Mouse (Mus musculus): Measurements from ENCODE around the gene Banp.

Banp gene

GRCm38 (mm10) chr8:121950749-121951655 is 1.5 kb downstream of the Banp start:
- peak; percentile 27 to 39 for DNase-seq (ENCODE audit: low spot score in 2 of 2)

DNA sequence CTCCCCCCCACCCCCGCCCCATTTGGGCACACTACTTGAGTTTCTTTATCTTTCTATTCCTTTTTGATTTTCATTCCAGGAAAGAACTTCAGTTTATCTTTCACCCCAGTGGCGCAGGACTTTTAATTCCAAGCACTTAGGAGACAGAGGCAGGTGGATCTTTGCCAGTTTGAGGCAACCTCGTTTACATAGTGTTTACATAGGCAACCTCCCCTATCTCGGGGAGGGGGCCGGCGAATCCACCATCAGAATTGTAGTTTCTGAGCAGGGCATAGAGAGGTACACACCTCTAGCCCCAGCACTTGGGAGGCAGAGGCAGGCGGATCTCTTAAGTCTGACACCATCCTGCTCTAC is 2.1 kb downstream of the Banp start:
- no peak for DNase-seq (ENCODE audit: low spot score in 2 of 2)

- DNase-seq (ENCODE audit: low spot score in 2 of 2) = no peak
Observed at GRCm38 (mm10) chr8:121952122-121952521, 2.6 kb downstream of the Banp start.

GRCm38 (mm10) chr8:121952800-121953199 is 3.2 kb downstream of the Banp start:
- no peak for DNase-seq (ENCODE audit: low spot score in 2 of 2)

DNA sequence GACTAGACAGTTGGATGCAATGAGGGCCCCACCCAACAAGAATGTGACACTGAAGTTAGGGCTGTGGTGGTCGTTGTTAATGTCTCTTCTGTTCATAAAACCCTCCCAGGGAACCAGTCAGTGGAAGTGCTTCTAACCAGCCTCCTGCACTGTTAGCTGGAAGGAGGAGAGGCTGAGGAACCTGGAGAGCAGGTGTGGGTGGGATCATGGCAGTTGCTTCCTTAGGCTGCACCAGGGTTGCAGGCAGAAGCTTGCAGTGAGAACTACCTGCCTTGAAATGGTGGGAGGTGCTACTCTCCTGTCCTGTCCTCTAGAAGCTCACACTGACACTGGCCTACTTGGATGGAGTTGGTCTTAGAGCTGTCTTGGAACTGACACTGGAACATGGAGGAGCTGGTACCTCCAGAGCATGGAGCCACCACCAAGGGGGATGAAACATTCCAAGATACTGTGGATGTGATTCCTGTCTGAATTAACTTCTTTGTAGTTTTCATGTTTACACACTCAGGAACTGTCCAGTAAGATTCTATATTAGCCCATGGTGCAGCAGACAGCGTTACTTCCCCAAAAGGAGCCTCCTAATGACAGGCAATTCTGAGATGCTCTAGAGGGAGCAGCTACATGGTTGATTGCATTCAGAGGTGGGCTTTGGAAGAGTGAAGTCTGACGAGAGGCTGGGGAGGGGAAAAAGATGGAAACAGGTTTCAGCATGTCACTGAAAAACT is 4.4 kb downstream of the Banp start:
- no peak for DNase-seq (ENCODE audit: low spot score in 2 of 2)

DNA sequence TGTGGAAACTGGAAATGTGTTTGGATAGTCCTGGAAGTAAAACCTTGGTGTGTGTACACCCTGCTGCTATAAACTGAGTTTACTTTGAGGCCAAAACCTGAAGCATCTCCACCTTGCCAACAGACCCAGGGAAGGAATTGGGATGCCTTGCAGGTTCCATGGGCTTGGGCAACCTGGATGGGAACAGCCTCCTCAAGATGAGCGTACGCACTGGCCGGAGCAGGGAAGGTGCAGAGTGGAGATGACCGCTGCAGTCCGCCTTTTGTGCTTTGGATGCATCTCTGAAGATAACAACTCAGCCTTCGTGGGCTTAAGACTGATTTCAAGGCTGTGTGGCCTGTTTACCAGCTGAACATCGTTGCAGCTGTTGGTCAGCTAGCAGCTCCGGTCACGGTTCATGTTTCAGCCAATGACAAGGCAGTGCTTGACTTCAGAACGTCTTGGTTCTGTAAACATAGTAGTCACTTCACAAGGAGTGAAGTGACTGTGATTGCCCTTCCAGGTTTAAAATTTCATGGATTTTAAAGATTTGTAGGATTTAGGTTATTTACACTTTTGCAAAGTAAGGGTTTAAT is 5.5 kb downstream of the Banp start:
- DNase-seq (ENCODE audit: low spot score in 2 of 2) = no peak

- DNase-seq (ENCODE audit: low spot score in 2 of 2) = no peak
Observed at GRCm38 (mm10) chr8:121955825-121956500, 6.4 kb downstream of the Banp start.

DNA sequence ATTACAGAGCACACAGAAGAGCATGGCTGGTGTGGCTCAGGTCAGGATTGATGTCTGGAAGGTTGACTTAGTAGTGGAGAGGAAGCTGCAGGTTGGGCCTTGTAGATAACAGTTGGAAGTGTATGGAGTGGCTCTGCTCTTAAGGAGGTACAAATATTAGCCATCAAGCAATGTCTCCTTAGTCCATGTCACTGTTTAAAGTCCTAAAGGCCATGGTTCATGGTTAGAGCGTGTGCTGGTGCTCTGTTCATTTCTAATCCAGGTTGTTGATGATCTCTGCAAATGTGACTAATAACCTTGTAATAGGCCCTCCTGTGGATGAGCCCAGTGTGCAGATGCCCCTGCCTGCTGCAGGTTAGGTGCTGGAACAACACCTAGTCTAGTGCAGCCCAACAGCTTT is 8.8 kb downstream of the Banp start:
- no peak for DNase-seq (ENCODE audit: low spot score in 2 of 2)

DNA sequence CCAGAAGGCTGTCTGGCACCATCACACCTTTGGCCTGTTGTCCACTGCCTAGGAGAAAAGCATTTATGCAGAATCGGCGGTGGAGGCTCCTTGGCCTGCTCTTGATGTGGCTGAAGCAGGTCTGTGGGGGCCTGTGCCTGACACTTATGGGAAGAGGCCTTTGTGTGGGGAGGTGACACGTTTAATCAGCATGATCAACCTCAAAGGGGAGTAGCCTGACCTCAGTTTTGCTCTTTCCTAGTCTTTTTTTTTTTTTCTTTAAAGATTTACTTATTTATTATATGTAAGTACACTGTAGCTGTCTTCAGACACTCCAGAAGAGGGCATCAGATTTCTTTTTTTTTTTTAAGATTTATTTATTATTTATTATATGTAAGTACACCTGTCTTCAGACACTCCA is 13.3 kb downstream of the Banp start:
- DNase-seq (ENCODE audit: low spot score in 2 of 2) = no peak

DNA sequence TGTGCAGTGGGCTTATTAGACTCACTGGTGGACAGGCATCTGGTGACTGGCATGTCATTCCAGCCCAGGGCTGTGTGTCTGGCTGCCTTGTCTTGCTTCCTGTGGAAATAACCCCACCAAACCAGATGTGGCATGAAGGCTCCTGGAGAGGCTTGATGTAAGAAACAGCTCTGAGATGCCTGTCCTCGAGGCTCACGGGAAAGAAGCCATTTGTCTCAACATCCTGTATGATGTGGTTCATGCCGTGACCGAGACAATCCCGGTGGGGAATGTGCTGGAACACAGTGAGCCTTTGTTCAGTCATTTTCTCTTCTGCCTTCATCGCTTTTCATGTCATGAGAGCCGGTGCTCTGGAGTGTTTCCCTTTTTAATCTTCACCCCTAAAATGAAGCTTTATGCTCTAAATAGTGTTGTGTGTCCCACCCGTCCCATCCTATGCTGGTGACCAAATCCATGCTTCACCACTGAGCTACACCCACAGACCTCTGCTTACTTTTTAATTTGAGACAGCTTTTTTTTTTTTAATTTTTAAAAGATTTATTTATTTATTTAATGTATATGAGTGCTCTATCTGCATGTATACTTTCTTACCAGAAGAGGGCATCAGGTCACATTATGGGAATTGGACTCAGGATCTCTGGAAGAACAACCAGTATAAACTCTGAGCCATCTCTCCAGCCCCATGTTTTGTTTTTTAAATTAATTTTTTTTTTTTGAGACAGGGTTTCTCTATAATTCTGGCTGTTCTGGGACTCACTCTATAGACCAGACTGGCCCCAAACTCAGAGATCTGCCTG is 15.4 kb downstream of the Banp start:
- DNase-seq (ENCODE audit: low spot score in 2 of 2) = no peak

GRCm38 (mm10) chr8:121966110-121966509 is 16.6 kb downstream of the Banp start:
- DNase-seq (ENCODE audit: low spot score in 2 of 2) = no peak

- no peak for DNase-seq (ENCODE audit: low spot score in 2 of 2)
Observed at GRCm38 (mm10) chr8:121966714-121967448, 17.3 kb downstream of the Banp start.

DNA sequence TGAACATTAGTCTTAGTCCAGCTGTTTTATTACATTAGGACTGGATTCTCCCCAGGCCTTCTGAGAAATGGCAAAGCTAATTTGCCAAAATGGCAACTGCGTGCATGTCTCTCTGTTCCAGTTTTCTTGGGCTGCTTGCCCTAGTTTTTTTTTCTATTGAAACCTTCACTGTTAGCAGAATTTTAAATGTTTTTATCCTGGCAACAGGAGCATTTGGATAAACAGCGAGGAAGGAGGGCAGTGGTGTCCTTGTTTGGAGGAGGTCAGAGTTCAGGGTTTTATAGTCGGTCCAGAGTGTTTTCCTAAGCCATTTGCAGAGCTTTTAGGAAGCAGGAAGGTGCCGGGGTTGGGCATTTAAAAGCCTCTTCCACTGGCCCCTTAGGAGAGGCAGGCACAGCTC is 18.4 kb downstream of the Banp start:
- peak in 1 of 2 experiments; percentile 21 for DNase-seq (ENCODE audit: low spot score in 2 of 2)

DNA sequence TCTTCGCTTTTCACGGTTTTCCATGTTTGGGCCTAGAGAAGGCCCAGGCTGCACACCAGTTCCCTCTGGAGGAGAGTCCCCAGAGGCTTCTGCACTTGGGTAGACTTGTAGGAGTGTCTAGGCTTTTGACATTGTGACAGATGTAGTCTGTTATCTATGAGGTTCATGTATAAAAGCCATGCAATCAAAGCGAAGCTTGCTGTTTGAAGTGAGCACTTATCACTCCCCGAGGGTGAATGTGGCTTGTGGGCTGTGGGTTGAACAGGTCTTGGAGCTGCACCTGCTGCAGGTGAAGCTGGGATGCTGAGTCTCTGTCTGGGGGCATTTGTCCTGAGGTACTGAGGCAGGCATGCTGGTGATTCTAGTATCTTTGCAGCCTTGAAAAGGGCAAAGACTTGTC is 19.0 kb downstream of the Banp start:
- DNase-seq (ENCODE audit: low spot score in 2 of 2) = no peak

- no peak for DNase-seq (ENCODE audit: low spot score in 2 of 2)
Observed at GRCm38 (mm10) chr8:121970225-121970624, 20.7 kb downstream of the Banp start.

GRCm38 (mm10) chr8:121971488-121972058 is 22.0 kb downstream of the Banp start:
- no peak for DNase-seq (ENCODE audit: low spot score in 2 of 2)

DNA sequence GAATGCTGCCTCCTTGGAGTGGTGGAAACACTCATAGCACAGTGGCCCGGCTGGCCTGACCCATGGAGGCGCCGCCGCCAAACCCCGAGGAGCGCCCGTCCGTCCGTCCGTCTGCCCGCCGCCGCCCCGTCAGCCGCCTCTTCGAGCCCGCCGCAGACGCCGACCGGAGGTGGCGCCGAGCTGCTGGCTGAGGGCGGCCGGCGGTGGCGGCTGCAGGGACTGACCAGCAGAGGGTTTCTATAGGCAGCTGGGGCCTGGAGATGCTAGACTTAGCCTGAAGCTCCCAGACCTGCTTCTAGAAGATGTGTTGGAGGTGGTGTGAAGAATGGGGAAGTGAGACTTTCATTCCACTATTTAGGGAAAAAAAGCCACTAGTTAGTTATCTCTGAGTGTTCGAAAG is 24.4 kb downstream of the Banp start:
- no peak for DNase-seq (ENCODE audit: low spot score in 2 of 2)

- no peak for DNase-seq (ENCODE audit: low spot score in 2 of 2)
Observed at GRCm38 (mm10) chr8:121977819-121978590, 28.5 kb downstream of the Banp start.

DNA sequence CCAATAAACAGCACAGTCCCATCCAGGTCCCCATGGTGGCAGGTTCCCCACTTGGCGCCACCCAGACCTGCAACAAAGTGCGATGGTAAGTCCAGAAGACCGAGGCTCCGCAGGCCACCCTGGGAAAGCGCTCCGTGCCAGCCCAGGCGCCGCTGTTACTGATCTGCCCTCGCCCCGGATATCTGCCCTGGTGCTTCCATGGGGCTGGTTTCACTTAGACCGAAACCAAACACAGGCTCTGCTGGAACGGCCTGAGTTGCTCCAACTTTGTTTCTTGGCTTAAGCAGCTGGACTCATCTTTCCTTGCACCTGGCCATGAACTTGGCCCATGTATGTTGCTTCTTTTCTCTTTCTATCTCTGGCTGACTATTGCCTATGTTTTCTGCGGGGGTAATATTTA is 29.1 kb downstream of the Banp start:
- DNase-seq (ENCODE audit: low spot score in 2 of 2) = no peak

Measured in urinary bladder, adult 18-20 months (tissue).